Mouse (Mus musculus) intestine, embryonic 15.5 days (tissue): ENCODE measurements around the gene Cant1. TPM values are rescaled to one million over a fixed set of nuclear protein-coding genes. Genes with fewer than 3 reads are reported as not detected.

Experiments used
- ATAC-seq: fragments of 200-750 bp; cut with Nextera tagmentation; 2 replicates; pipeline ENCODE4 v1.8.0; 2017; ENCODE audit warnings: moderate TSS enrichment, moderate library complexity
- H3K27ac ChIP-seq: fragments of 300-500 bp; sonication (generic); 2 replicates; pipeline ENCODE4 v1.5.1; 2015; ENCODE audit warnings: mild to moderate bottlenecking, inconsistent platforms
- H3K27me3 ChIP-seq: fragments of 300-500 bp; sonication (generic); replicated peaks from 2 replicates; pipeline ENCODE4 v1.6.1; 2015; ENCODE audit warnings: inconsistent platforms
- H3K36me3 ChIP-seq: fragments of 300-500 bp; sonication (generic); 2 replicates; pipeline ENCODE4 v1.6.1; 2015; ENCODE audit warnings: inconsistent platforms
- H3K4me1 ChIP-seq: fragments of 300-500 bp; sonication (generic); replicated peaks from 2 replicates; pipeline ENCODE4 v1.6.1; 2015; ENCODE audit warnings: inconsistent platforms
- H3K4me2 ChIP-seq: fragments of 300-500 bp; sonication (generic); replicated peaks from 2 replicates; pipeline ENCODE4 v1.6.1; 2015; ENCODE audit warnings: mild to moderate bottlenecking, inconsistent platforms
- H3K4me3 ChIP-seq: fragments of 300-500 bp; sonication (generic); replicated peaks from 2 replicates; pipeline ENCODE4 v1.5.1; 2015; ENCODE audit warnings: inconsistent platforms
- H3K9ac ChIP-seq: fragments of 300-500 bp; sonication (generic); 2 replicates; pipeline ENCODE4 v1.6.1; 2015; ENCODE audit warnings: inconsistent platforms
- H3K9me3 ChIP-seq: fragments of 300-500 bp; sonication (generic); 2 replicates; pipeline ENCODE4 v1.6.1; 2016; ENCODE audit warnings: inconsistent platforms
- WGBS: fragments of 180-500 bp; shearing (Covaris S2); methylation state at CpG from one replicate; pipeline ENCODE4 v1.1.7; 2015; 5-methylcytosine and 5-hydroxymethylcytosine counted together
- polyA plus RNA-seq: library from polyadenylated mRNA; unstranded; fragments of >200 nt; fragmentation: Nextera tagmentation; extraction: Ambion mirVana; gene quantifications from 2 replicates; pipeline ENCODE4 v1.2.1, GENCODE M21; 2015

Gene Cant1
- polyA plus RNA-seq, 1 experiment from 2014 or later, result 39.7 TPM

DNA sequence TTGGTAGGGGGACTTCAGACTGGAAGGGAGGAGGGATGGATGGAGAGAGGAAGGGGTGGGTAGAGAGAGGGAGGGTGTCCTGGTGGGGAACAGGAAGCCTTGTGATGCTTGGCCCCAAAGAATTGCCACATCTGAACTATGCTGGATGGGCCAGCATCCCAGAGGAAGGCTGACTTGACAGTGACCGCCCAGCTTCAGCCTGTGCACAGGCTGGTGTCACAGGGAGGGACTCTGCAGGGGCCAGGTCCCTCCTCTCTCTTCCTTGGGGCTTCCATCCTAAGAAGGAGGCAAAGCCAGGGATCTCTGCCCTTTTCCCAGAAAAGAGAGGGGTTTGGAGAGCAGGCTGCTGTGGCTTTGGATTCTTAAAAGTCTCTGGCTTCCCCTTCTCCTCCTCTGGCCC lies 56.4 kb downstream of the Cant1 start:
- no peak for ATAC-seq
- no peak overlapping the region for H3K4me3 ChIP-seq
- H3K9ac ChIP-seq, result no peak overlapping the region
- no peaks in the 10 kb centered on the region for H3K36me3 ChIP-seq
- no peaks in the 10 kb centered on the region for H3K9me3 ChIP-seq
- WGBS, result 47% methylated on average over 1 of the region's 1 CpGs
- H3K27ac ChIP-seq, result peak overlapping the region; percentile 77
- H3K27me3 ChIP-seq, result no peaks in the 10 kb centered on the region
- peak overlapping the region; percentile 29; the same call in 1 of the 2 replicates for H3K4me2 ChIP-seq
- peaks cover 41% of the 10 kb centered on the region for H3K4me1 ChIP-seq

DNA sequence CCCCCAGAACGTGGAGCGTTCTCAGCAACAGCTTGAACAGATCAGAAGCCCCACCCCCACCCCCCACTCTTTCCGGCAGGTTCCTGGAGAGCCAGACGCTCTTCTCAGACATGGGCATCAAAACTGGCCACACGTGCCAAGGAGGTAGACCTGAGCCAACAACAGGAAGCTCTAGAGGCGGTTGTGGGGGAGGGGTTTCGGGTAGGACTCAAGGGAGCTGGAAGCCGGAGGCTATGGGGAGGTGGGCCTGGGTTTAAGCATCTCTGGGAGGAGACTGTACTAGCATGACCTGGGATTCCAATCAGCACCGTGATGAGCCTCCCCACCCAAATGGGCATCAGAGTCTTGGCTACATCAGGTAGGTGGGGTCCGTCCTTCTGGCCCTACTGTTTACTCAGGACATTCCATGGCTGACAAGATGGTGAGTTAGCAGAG lies 58.0 kb downstream of the Cant1 start:
- Histone ChIP-seq H3K27me3 (no peaks in the 10 kb centered on the region), H3K4me1 (peaks cover 36% of the 10 kb centered on the region)

DNA sequence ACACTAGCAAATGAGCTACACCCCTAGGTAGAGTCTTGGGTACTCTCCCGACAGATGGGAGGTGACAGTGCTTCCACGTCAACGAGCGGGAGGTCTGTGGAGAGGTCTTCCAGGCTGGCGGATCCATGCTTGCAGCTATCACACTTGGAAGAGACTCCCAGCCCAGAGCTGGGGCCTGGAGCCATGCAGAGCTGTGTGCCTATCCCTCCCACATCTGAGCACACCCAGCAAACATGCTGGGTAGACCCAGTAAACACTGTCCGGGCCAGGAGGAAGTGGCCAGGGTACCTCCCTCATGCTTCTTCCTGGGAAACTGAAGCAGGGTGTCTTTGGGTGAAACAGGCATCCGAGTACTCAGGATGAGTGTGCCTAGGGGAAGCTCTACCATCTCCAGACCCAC lies 58.4 kb downstream of the Cant1 start:
- Histone ChIP-seq H3K27ac (no peak overlapping the region), H3K4me1 (peaks cover 37% of the 10 kb centered on the region), H3K9ac (no peak overlapping the region), H3K4me2 (no peak overlapping the region), H3K27me3 (no peaks in the 10 kb centered on the region), H3K4me3 (no peak overlapping the region), H3K36me3 (no peaks in the 10 kb centered on the region), H3K9me3 (no peaks in the 10 kb centered on the region)
- ATAC-seq, result no peak
- 48% methylated on average over 7 of the region's 7 CpGs for WGBS

More for the DNA sequence above, 58.0 kb downstream of the Cant1 start:
- no peak overlapping the region for H3K4me3 ChIP-seq
- no peak overlapping the region for H3K9ac ChIP-seq
- ATAC-seq, result no peak
- H3K27ac ChIP-seq, result no peak overlapping the region
- 40% methylated on average over 10 of the region's 10 CpGs for WGBS
- H3K9me3 ChIP-seq, result no peaks in the 10 kb centered on the region
- no peak overlapping the region for H3K4me2 ChIP-seq
- no peaks in the 10 kb centered on the region for H3K36me3 ChIP-seq

Other genes with a start within 250 kb of the Cant1 start
- 11.6 and 12.1 TPM in 2 replicates for gene Cyth1, start 170.5 kb downstream of the Cant1 start, polyA plus RNA-seq
- gene Usp36, start 128.8 kb downstream of the Cant1 start, polyA plus RNA-seq, result 16.8 and 19.7 TPM in 2 replicates
- 0.23 and 0.24 TPM in 2 replicates for gene Cep295nl, start 76.6 kb downstream of the Cant1 start, polyA plus RNA-seq
- 58.8 and 60.2 TPM in 2 replicates for gene Timp2, start 63.3 kb downstream of the Cant1 start, polyA plus RNA-seq
- gene Lgals3bp, start 17.0 kb downstream of the Cant1 start, polyA plus RNA-seq, result 153 and 171 TPM in 2 replicates
- gene C1qtnf1, start 9.1 kb upstream of the Cant1 start, polyA plus RNA-seq, result 6.3 and 6.6 TPM in 2 replicates
- gene Engase, start 57.7 kb upstream of the Cant1 start, polyA plus RNA-seq, result 13.1 and 14.7 TPM in 2 replicates